Mouse (Mus musculus): Measurements from ENCODE around the gene Kirrel3. TPM values are rescaled to one million over a fixed set of nuclear protein-coding genes. Genes with fewer than 3 reads are reported as not detected.
A peak's percentile ranks its signal among the peaks of the same experiment; 100 is the strongest.

Kirrel3 gene
- polyA plus RNA-seq, 1 experiment from 2014 or later = 6.9 TPM

- ATAC-seq (ENCODE audit: low read depth) = no peak
- H3K4me2 ChIP-seq (ENCODE audit: low read depth, low read length) = no peak overlapping the region
- DNase-seq (ENCODE audit: low spot score) = no peak
- no peak overlapping the region for H3K9ac ChIP-seq (ENCODE audit: low read depth, low read length)
- WGBS = 62% methylated on average over 4 of the region's 4 CpGs
- no peaks in the 10 kb centered on the region for H3K36me3 ChIP-seq (ENCODE audit: control insufficient read depth, insufficient read depth, low read length)
- no peaks in the 10 kb centered on the region for H3K9me3 ChIP-seq (ENCODE audit: control insufficient read depth, low read length)
- H3K4me3 ChIP-seq (ENCODE audit: low read depth, low read length) = no peak overlapping the region
- H3K4me1 ChIP-seq (ENCODE audit: control insufficient read depth, insufficient read depth, low read length) = no peaks in the 10 kb centered on the region
- no peaks in the 10 kb centered on the region for H3K27me3 ChIP-seq (replicated peaks; ENCODE audit: control insufficient read depth, insufficient read depth, low read length)
- H3K27ac ChIP-seq (replicated peaks; ENCODE audit: low read depth, low read length) = no peak overlapping the region
Observed at GRCm38 (mm10) chr9:34901216-34901615, 415.5 kb downstream of the Kirrel3 start.

GRCm38 (mm10) chr9:34901888-34902287, 416.2 kb downstream of the Kirrel3 start:
- ATAC-seq (ENCODE audit: low read depth) = no peak
- WGBS = 65% methylated on average over 2 of the region's 2 CpGs
- H3K9ac ChIP-seq (ENCODE audit: low read depth, low read length) = no peak overlapping the region

GRCm38 (mm10) chr9:34905164-34905563, 419.5 kb downstream of the Kirrel3 start:
- Histone ChIP-seq H3K4me1 (ENCODE audit: control insufficient read depth, insufficient read depth, low read length) (no peaks in the 10 kb centered on the region), H3K27me3 (replicated peaks; ENCODE audit: control insufficient read depth, insufficient read depth, low read length) (no peaks in the 10 kb centered on the region)
- WGBS = 82% methylated on average over 6 of the region's 6 CpGs

More at GRCm38 (mm10) chr9:34901888-34902287, 416.2 kb downstream of the Kirrel3 start:
- no peak overlapping the region for H3K27ac ChIP-seq (replicated peaks; ENCODE audit: low read depth, low read length)
- no peak for DNase-seq (ENCODE audit: low spot score)
- H3K4me2 ChIP-seq (ENCODE audit: low read depth, low read length) = no peak overlapping the region
- H3K4me3 ChIP-seq (ENCODE audit: low read depth, low read length) = no peak overlapping the region
- no peaks in the 10 kb centered on the region for H3K4me1 ChIP-seq (ENCODE audit: control insufficient read depth, insufficient read depth, low read length)
- H3K36me3 ChIP-seq (ENCODE audit: control insufficient read depth, insufficient read depth, low read length) = no peaks in the 10 kb centered on the region
- H3K9me3 ChIP-seq (ENCODE audit: control insufficient read depth, low read length) = no peaks in the 10 kb centered on the region
- H3K27me3 ChIP-seq (replicated peaks; ENCODE audit: control insufficient read depth, insufficient read depth, low read length) = no peaks in the 10 kb centered on the region

GRCm38 (mm10) chr9:34908040-34908439, 422.3 kb downstream of the Kirrel3 start:
- H3K9me3 ChIP-seq (ENCODE audit: control insufficient read depth, low read length) = no peaks in the 10 kb centered on the region
- no peak overlapping the region for H3K4me3 ChIP-seq (ENCODE audit: low read depth, low read length)
- H3K27ac ChIP-seq (replicated peaks; ENCODE audit: low read depth, low read length) = no peak overlapping the region
- DNase-seq (ENCODE audit: low spot score) = no peak
- 63% methylated on average over 3 of the region's 3 CpGs for WGBS
- no peaks in the 10 kb centered on the region for H3K27me3 ChIP-seq (replicated peaks; ENCODE audit: control insufficient read depth, insufficient read depth, low read length)
- ATAC-seq (ENCODE audit: low read depth) = no peak
- no peak overlapping the region for H3K4me2 ChIP-seq (ENCODE audit: low read depth, low read length)
- H3K9ac ChIP-seq (ENCODE audit: low read depth, low read length) = no peak overlapping the region
- H3K4me1 ChIP-seq (ENCODE audit: control insufficient read depth, insufficient read depth, low read length) = no peaks in the 10 kb centered on the region
- H3K36me3 ChIP-seq (ENCODE audit: control insufficient read depth, insufficient read depth, low read length) = no peaks in the 10 kb centered on the region

More at GRCm38 (mm10) chr9:34905164-34905563, 419.5 kb downstream of the Kirrel3 start:
- H3K4me3 ChIP-seq (ENCODE audit: low read depth, low read length) = no peak overlapping the region
- DNase-seq (ENCODE audit: low spot score) = no peak
- no peak overlapping the region for H3K9ac ChIP-seq (ENCODE audit: low read depth, low read length)
- ATAC-seq (ENCODE audit: low read depth) = no peak
- no peak overlapping the region for H3K4me2 ChIP-seq (ENCODE audit: low read depth, low read length)
- H3K9me3 ChIP-seq (ENCODE audit: control insufficient read depth, low read length) = no peaks in the 10 kb centered on the region
- H3K36me3 ChIP-seq (ENCODE audit: control insufficient read depth, insufficient read depth, low read length) = no peaks in the 10 kb centered on the region
- H3K27ac ChIP-seq (replicated peaks; ENCODE audit: low read depth, low read length) = no peak overlapping the region

GRCm38 (mm10) chr9:34911838-34912237, 426.1 kb downstream of the Kirrel3 start:
- H3K27me3 ChIP-seq (replicated peaks; ENCODE audit: control insufficient read depth, insufficient read depth, low read length) = no peaks in the 10 kb centered on the region
- H3K4me1 ChIP-seq (ENCODE audit: control insufficient read depth, insufficient read depth, low read length) = no peaks in the 10 kb centered on the region
- H3K9me3 ChIP-seq (ENCODE audit: control insufficient read depth, low read length) = no peaks in the 10 kb centered on the region
- DNase-seq (ENCODE audit: low spot score) (no peak), ATAC-seq (ENCODE audit: low read depth) (no peak)
- H3K4me2 ChIP-seq (ENCODE audit: low read depth, low read length) = no peak overlapping the region
- 78% methylated on average over 7 of the region's 7 CpGs for WGBS
- H3K36me3 ChIP-seq (ENCODE audit: control insufficient read depth, insufficient read depth, low read length) = no peaks in the 10 kb centered on the region
- H3K27ac ChIP-seq (replicated peaks; ENCODE audit: low read depth, low read length) = no peak overlapping the region
- H3K4me3 ChIP-seq (ENCODE audit: low read depth, low read length) = no peak overlapping the region
- no peak overlapping the region for H3K9ac ChIP-seq (ENCODE audit: low read depth, low read length)

GRCm38 (mm10) chr9:34912273-34912972, 426.7 kb downstream of the Kirrel3 start:
- no peak overlapping the region for H3K27ac ChIP-seq (replicated peaks; ENCODE audit: low read depth, low read length)
- H3K9ac ChIP-seq (ENCODE audit: low read depth, low read length) = no peak overlapping the region
- no peak overlapping the region for H3K4me3 ChIP-seq (ENCODE audit: low read depth, low read length)
- H3K27me3 ChIP-seq (replicated peaks; ENCODE audit: control insufficient read depth, insufficient read depth, low read length) = no peaks in the 10 kb centered on the region
- WGBS = 91% methylated on average over 2 of the region's 2 CpGs
- no peaks in the 10 kb centered on the region for H3K36me3 ChIP-seq (ENCODE audit: control insufficient read depth, insufficient read depth, low read length)
- no peaks in the 10 kb centered on the region for H3K4me1 ChIP-seq (ENCODE audit: control insufficient read depth, insufficient read depth, low read length)
- no peaks in the 10 kb centered on the region for H3K9me3 ChIP-seq (ENCODE audit: control insufficient read depth, low read length)
- ATAC-seq (ENCODE audit: low read depth) (no peak), DNase-seq (ENCODE audit: low spot score) (no peak)
- H3K4me2 ChIP-seq (ENCODE audit: low read depth, low read length) = no peak overlapping the region

GRCm38 (mm10) chr9:34912996-34913395, 427.3 kb downstream of the Kirrel3 start:
- H3K27ac ChIP-seq (replicated peaks; ENCODE audit: low read depth, low read length) = no peak overlapping the region
- peak; percentile 90 for DNase-seq (ENCODE audit: low spot score)
- no peaks in the 10 kb centered on the region for H3K9me3 ChIP-seq (ENCODE audit: control insufficient read depth, low read length)
- no peak for ATAC-seq (ENCODE audit: low read depth)
- 2% methylated on average over 5 of the region's 5 CpGs for WGBS
- no peaks in the 10 kb centered on the region for H3K4me1 ChIP-seq (ENCODE audit: control insufficient read depth, insufficient read depth, low read length)
- H3K27me3 ChIP-seq (replicated peaks; ENCODE audit: control insufficient read depth, insufficient read depth, low read length) = no peaks in the 10 kb centered on the region
- no peaks in the 10 kb centered on the region for H3K36me3 ChIP-seq (ENCODE audit: control insufficient read depth, insufficient read depth, low read length)
- no peak overlapping the region for H3K4me2 ChIP-seq (ENCODE audit: low read depth, low read length)
- no peak overlapping the region for H3K9ac ChIP-seq (ENCODE audit: low read depth, low read length)
- H3K4me3 ChIP-seq (ENCODE audit: low read depth, low read length) = no peak overlapping the region

- Histone ChIP-seq H3K4me2 (ENCODE audit: low read depth, low read length) (no peak overlapping the region), H3K9me3 (ENCODE audit: control insufficient read depth, low read length) (no peaks in the 10 kb centered on the region), H3K4me3 (ENCODE audit: low read depth, low read length) (no peak overlapping the region), H3K9ac (ENCODE audit: low read depth, low read length) (no peak overlapping the region), H3K27me3 (replicated peaks; ENCODE audit: control insufficient read depth, insufficient read depth, low read length) (no peaks in the 10 kb centered on the region), H3K27ac (replicated peaks; ENCODE audit: low read depth, low read length) (no peak overlapping the region), H3K4me1 (ENCODE audit: control insufficient read depth, insufficient read depth, low read length) (no peaks in the 10 kb centered on the region), H3K36me3 (ENCODE audit: control insufficient read depth, insufficient read depth, low read length) (no peaks in the 10 kb centered on the region)
- DNase-seq (ENCODE audit: low spot score) (no peak), ATAC-seq (ENCODE audit: low read depth) (no peak)
- 93% methylated on average over 5 of the region's 5 CpGs for WGBS
Observed at GRCm38 (mm10) chr9:34918976-34919375, 433.3 kb downstream of the Kirrel3 start.

GRCm38 (mm10) chr9:34920116-34920515, 434.4 kb downstream of the Kirrel3 start:
- Histone ChIP-seq H3K27me3 (replicated peaks; ENCODE audit: control insufficient read depth, insufficient read depth, low read length) (no peaks in the 10 kb centered on the region), H3K4me2 (ENCODE audit: low read depth, low read length) (no peak overlapping the region), H3K9me3 (ENCODE audit: control insufficient read depth, low read length) (no peaks in the 10 kb centered on the region), H3K4me1 (ENCODE audit: control insufficient read depth, insufficient read depth, low read length) (no peaks in the 10 kb centered on the region), H3K4me3 (ENCODE audit: low read depth, low read length) (no peak overlapping the region), H3K9ac (ENCODE audit: low read depth, low read length) (no peak overlapping the region), H3K36me3 (ENCODE audit: control insufficient read depth, insufficient read depth, low read length) (no peaks in the 10 kb centered on the region), H3K27ac (replicated peaks; ENCODE audit: low read depth, low read length) (no peak overlapping the region)
- WGBS = 81% methylated on average over 3 of the region's 3 CpGs
- no peak for ATAC-seq (ENCODE audit: low read depth)
- DNase-seq (ENCODE audit: low spot score) = no peak
